Mouse (Mus musculus) layer of hippocampus, postnatal 14 days (tissue): ENCODE measurements at regions not wholly inside any gene's neighbourhood (a gene's known extent, or its start where the extent isn't known, plus 50 kb on each side); places are given as distances from the start of the nearest gene placed in this dataset.
A peak's percentile ranks its signal among the peaks of the same experiment; 100 is the strongest.

Source experiments
- DNase-seq, 2 experiments: peaks; one replicate each; pipeline ENCODE4 v3.0.0; 2021 to 2022; ENCODE audit warnings: low spot score in 2 of 2, mixed read lengths in 1 of 2

- DNase-seq = no peak
These were observed 126.7 kb downstream of the Lmo4 start for GRCm38 (mm10) chr3:144078198-144078935.

GRCm38 (mm10) chr3:144069979-144070540 lies 135.0 kb downstream of the Lmo4 start:
- DNase-seq = no peak

GRCm38 (mm10) chr3:144067016-144067415 lies 138.0 kb downstream of the Lmo4 start:
- no peak for DNase-seq

GRCm38 (mm10) chr3:144058106-144058505 lies 146.9 kb downstream of the Lmo4 start:
- no peak for DNase-seq

- DNase-seq = no peak
These were observed 154.7 kb downstream of the Lmo4 start for GRCm38 (mm10) chr3:144050341-144050740.

GRCm38 (mm10) chr3:144049270-144049669 lies 155.8 kb downstream of the Lmo4 start:
- no peak for DNase-seq

GRCm38 (mm10) chr3:144044366-144044765 lies 160.7 kb downstream of the Lmo4 start:
- DNase-seq = no peak

GRCm38 (mm10) chr3:144041788-144042187 lies 163.2 kb downstream of the Lmo4 start:
- no peak for DNase-seq

- DNase-seq = no peak
These were observed 165.5 kb downstream of the Lmo4 start for GRCm38 (mm10) chr3:144039498-144039897.

- DNase-seq = no peak
These were observed 175.4 kb downstream of the Lmo4 start for GRCm38 (mm10) chr3:144029611-144030010.

GRCm38 (mm10) chr3:144029121-144029520 lies 175.9 kb downstream of the Lmo4 start:
- no peak for DNase-seq

- no peak for DNase-seq
These were observed 177.7 kb downstream of the Lmo4 start for GRCm38 (mm10) chr3:144027134-144027980.

- no peak for DNase-seq
These were observed 179.4 kb downstream of the Lmo4 start for GRCm38 (mm10) chr3:144025451-144026125.

- peak in 1 of 2 experiments; percentile 22 for DNase-seq
These were observed 180.8 kb downstream of the Lmo4 start for GRCm38 (mm10) chr3:144024216-144024615.

GRCm38 (mm10) chr3:144023058-144023457 lies 182.0 kb downstream of the Lmo4 start:
- no peak for DNase-seq

- DNase-seq = no peak
These were observed 183.1 kb downstream of the Lmo4 start for GRCm38 (mm10) chr3:144021969-144022368.

- DNase-seq = no peak
These were observed 184.7 kb downstream of the Lmo4 start for GRCm38 (mm10) chr3:144020189-144020940.

GRCm38 (mm10) chr3:144019293-144019692 lies 185.7 kb downstream of the Lmo4 start:
- no peak for DNase-seq

GRCm38 (mm10) chr3:144018559-144018958 lies 186.5 kb downstream of the Lmo4 start:
- no peak for DNase-seq

- no peak for DNase-seq
These were observed 189.8 kb downstream of the Lmo4 start for GRCm38 (mm10) chr3:144015236-144015635.
